Mouse (Mus musculus): ENCODE data around the gene Pebp1.
A peak's percentile ranks its signal among the peaks of the same experiment; 100 is the strongest.
"Not testable (repeated sequence)": the region's sequence is repeated elsewhere in the genome, so short reads cannot be mapped to it uniquely, and the experiment has no call there.

The Pebp1 gene

GRCm38 (mm10) chr5:117286831-117287822 lies at the start of gene Pebp1:
Gene Pebp1 (minus strand): TSS chr5:117287625.
- DNase-seq (ENCODE audit: low read depth, low spot score) = peak; percentile 97

GRCm38 (mm10) chr5:117330457-117330856 lies 43.0 kb upstream of the Pebp1 start:
- DNase-seq (ENCODE audit: low read depth, low spot score) = peak; percentile 44

- DNase-seq (ENCODE audit: low read depth, low spot score) = no peak
These were observed 39.0 kb upstream of the Pebp1 start for GRCm38 (mm10) chr5:117326408-117326807.

GRCm38 (mm10) chr5:117323751-117324150 lies 36.3 kb upstream of the Pebp1 start:
- peak; percentile 65 for DNase-seq (ENCODE audit: low read depth, low spot score)

GRCm38 (mm10) chr5:117318741-117319629 lies 31.6 kb upstream of the Pebp1 start, which contains the start of gene Vsig10:
Gene Vsig10 (plus strand): TSS chr5:117319083.
- DNase-seq (ENCODE audit: low read depth, low spot score) = peak; percentile 75

- DNase-seq (ENCODE audit: low read depth, low spot score) = peak; percentile 86
These were observed 27.4 kb upstream of the Pebp1 start for GRCm38 (mm10) chr5:117314587-117315428.

- no peak for DNase-seq (ENCODE audit: low read depth, low spot score)
These were observed 26.5 kb upstream of the Pebp1 start for GRCm38 (mm10) chr5:117313909-117314308.

- peak; percentile 78 for DNase-seq (ENCODE audit: low read depth, low spot score)
These were observed 26.0 kb upstream of the Pebp1 start for GRCm38 (mm10) chr5:117313420-117313819.

GRCm38 (mm10) chr5:117307699-117308098 lies 20.3 kb upstream of the Pebp1 start:
- DNase-seq (ENCODE audit: low read depth, low spot score) = peak; percentile 95

GRCm38 (mm10) chr5:117306826-117307225 lies 19.4 kb upstream of the Pebp1 start:
- DNase-seq (ENCODE audit: low read depth, low spot score) = no peak

GRCm38 (mm10) chr5:117305754-117306153 lies 18.3 kb upstream of the Pebp1 start:
- DNase-seq (ENCODE audit: low read depth, low spot score) = no peak

GRCm38 (mm10) chr5:117304947-117305346 lies 17.5 kb upstream of the Pebp1 start:
- peak; percentile 91 for DNase-seq (ENCODE audit: low read depth, low spot score)

GRCm38 (mm10) chr5:117303691-117304579 lies 16.5 kb upstream of the Pebp1 start:
- DNase-seq (ENCODE audit: low read depth, low spot score) = peak; percentile 75

- no peak for DNase-seq (ENCODE audit: low read depth, low spot score)
These were observed 15.5 kb upstream of the Pebp1 start for GRCm38 (mm10) chr5:117302899-117303298.

- DNase-seq (ENCODE audit: low read depth, low spot score) = no peak
These were observed 7.6 kb upstream of the Pebp1 start for GRCm38 (mm10) chr5:117295011-117295410.

- not testable (repeated sequence) for DNase-seq (ENCODE audit: low read depth, low spot score)
These were observed 6.4 kb upstream of the Pebp1 start for GRCm38 (mm10) chr5:117293776-117294175.

- peak; percentile 94 for DNase-seq (ENCODE audit: low read depth, low spot score)
These were observed 5.1 kb upstream of the Pebp1 start for GRCm38 (mm10) chr5:117292547-117292946.

GRCm38 (mm10) chr5:117291312-117291711 lies 3.9 kb upstream of the Pebp1 start:
- DNase-seq (ENCODE audit: low read depth, low spot score) = peak; percentile 90

GRCm38 (mm10) chr5:117290081-117290480 lies 2.7 kb upstream of the Pebp1 start:
- peak; percentile 71 for DNase-seq (ENCODE audit: low read depth, low spot score)

GRCm38 (mm10) chr5:117289646-117290045 lies 2.2 kb upstream of the Pebp1 start:
- DNase-seq (ENCODE audit: low read depth, low spot score) = no peak

Data from ZHBTc4 (cell line).